Mouse (Mus musculus) bone marrow, adult 2 months (tissue): Measurements from ENCODE around the gene Lamtor5. TPM values are rescaled to one million over a fixed set of nuclear protein-coding genes. Genes with fewer than 3 reads are reported as not detected.

Experiments used
- H3K27ac ChIP-seq: fragments of 200-500 bp; 2 replicates; pipeline ENCODE4 v1.5.1; 2012; ENCODE audit warnings: low read depth, mild to moderate bottlenecking, control low read depth, inconsistent platforms, low read length; ENCODE audit not compliant: control insufficient read depth, poor library complexity, insufficient read depth
- H3K4me1 ChIP-seq: fragments of 200-500 bp; 2 replicates; pipeline ENCODE4 v1.6.1; 2011; ENCODE audit warnings: low read length; ENCODE audit not compliant: control insufficient read depth, insufficient read depth
- H3K4me3 ChIP-seq: fragments of 200-500 bp; replicated peaks from 2 replicates; pipeline ENCODE3; 2011; ENCODE audit warnings: mild to moderate bottlenecking, low read depth, low read length, control low read depth; ENCODE audit not compliant: control insufficient read depth
- CTCF ChIP-seq: fragments of 200-500 bp; IDR thresholded peaks from 2 replicates; pipeline ENCODE4 v1.5.1; 2011; ENCODE audit warnings: low read length, control low read depth; ENCODE audit not compliant: control insufficient read depth, insufficient read depth
- POLR2A ChIP-seq: fragments of 200-500 bp; IDR thresholded peaks from 2 replicates; pipeline ENCODE4 v1.6.1; 2011; ENCODE audit warnings: low read depth, mild to moderate bottlenecking, control low read depth, low read length, borderline replicate concordance; ENCODE audit not compliant: control insufficient read depth
- WGBS: fragments of 180-500 bp; shearing (Covaris S2); methylation state at CpG from one replicate; pipeline ENCODE4 v1.1.7; 2018; 5-methylcytosine and 5-hydroxymethylcytosine counted together
- polyA plus RNA-seq: library from polyadenylated mRNA; stranded (reverse); fragments of >200 nt; gene quantifications from 2 replicates; pipeline ENCODE4 v1.2.4, GENCODE M21; 2011; ENCODE audit warnings: low replicate concordance; ENCODE audit not compliant: missing spikeins, insufficient read depth, insufficient read length

Gene Lamtor5
- polyA plus RNA-seq, result 38.4 and 57.7 TPM in 2 replicates

DNA sequence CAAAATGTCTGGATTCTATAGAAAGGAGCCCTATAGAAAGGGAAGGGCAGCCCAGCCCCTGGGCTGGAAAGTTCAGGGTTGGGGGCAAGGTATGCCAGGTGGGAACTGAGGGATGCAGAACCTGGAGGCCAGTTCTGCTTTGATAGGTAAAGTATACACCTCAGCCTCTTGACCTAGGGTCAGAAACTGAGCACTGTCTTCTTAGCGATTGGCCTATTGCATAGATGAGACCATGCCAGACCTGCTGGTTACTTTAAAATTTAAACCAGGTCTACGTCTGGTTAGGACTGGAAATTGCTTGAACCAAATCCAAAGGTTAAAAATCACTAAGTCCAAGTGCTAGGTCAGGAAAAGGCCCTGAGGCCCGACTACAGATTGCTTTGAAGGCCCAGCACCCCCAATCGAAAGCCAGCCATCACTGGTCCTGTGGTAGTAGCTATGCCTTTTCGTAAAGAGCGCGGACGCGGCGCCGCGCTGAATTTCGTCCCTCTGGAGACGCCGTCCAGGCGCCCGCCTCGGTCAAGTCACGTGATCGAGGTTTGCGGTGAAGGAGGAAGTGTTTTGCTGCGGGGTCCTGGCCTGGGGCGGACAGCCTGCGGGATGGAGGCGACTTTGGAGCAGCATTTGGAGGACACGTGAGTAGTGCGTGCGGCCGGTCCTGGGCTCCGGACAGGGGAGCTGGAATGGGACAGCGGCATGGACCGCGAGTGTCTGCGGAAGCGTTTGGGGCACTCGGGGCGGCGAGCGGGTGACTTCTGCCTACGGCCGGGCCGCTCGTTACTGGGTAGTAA is at the start of gene Lamtor5:
TSS of gene Lamtor5 (plus strand) at position 380 of the 791 bp plus-strand sequence.
- 3% methylated on average over 43 of the region's 43 CpGs for WGBS
- H3K4me3 ChIP-seq, result peak within 1 kb of the TSS; percentile 97
- no peak for TF ChIP-seq CTCF
- peak; percentile 64; the same call in 1 of the 2 replicates for TF ChIP-seq POLR2A
- H3K27ac ChIP-seq, result peak within 1 kb of the TSS; percentile 32
- H3K4me1 ChIP-seq, result no peaks in the 10 kb centered on the region

DNA sequence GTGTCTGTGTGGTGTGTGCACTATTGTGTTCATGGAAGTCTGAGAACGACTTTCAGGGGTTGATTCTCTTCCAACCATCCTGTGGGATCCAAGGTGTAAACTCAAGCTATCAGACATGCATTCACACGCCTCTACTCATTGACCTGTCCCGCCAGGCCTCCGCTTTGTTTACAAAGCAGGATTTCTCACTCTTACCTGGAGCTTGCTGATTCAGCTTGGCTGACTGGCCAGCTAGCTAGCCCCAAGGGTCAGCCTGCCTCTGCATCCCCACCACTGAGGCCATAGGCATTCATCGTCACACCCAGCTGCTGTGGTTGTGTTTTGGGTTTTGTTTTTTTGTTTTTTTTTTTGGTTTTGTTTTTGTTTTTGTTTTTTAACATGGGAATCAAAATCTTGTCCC is 49.4 kb upstream of the Lamtor5 start:
- H3K4me3 ChIP-seq, result no peak overlapping the region
- no peaks in the 10 kb centered on the region; the same call in 1 of the 2 replicates for H3K4me1 ChIP-seq
- 76% methylated on average over 5 of the region's 5 CpGs for WGBS
- TF ChIP-seq CTCF (no peak), POLR2A (no peak)
- no peak overlapping the region for H3K27ac ChIP-seq

DNA sequence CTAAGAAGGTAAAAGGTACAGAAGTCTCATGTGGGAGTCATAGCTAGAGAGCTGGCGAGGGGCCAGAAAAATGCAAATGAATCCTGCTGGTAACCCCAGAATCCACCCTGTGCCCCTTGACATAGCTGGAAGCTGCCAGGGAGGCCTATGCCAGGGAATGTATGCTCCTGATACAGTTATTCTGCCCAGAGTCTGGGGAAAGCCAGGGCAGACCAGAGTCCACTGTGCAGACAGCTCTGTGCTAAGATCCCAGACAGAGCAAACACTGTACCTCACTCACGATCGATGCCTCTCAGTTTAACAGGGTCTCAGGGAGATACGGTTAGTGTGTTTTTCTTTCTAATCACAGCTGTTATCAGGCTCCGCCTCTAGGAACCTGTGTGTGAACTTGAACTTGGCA is 48.8 kb upstream of the Lamtor5 start:
- no peak overlapping the region for H3K27ac ChIP-seq
- no peaks in the 10 kb centered on the region; the same call in 1 of the 2 replicates for H3K4me1 ChIP-seq
- no peak overlapping the region for H3K4me3 ChIP-seq
- 63% methylated on average over 5 of the region's 5 CpGs for WGBS
- TF ChIP-seq POLR2A (no peak), CTCF (no peak)

DNA sequence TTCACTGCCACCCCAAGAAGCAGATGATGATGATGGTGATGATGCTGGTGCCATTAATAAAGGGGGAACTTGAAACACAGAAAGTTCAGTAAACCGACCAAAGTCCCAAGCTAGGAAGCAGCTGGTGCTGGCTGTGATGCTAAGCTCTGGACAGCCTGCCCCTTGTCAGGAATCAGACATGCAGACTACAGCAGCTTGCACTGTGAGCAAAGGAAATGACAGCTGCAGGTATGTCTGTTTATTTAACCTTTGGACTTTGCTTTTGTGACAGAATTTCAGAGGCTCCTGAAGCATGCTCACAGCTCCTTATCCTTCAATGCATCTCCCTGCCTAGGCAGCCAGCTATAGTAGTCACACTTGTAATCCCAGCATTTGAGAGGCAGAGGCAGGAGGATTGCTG is 48.1 kb upstream of the Lamtor5 start, which contains the start of gene A630076J17Rik:
TSS of gene A630076J17Rik (plus strand) at position 88 of the 400 bp plus-strand sequence.
- no peak within 1 kb of the TSS for H3K4me3 ChIP-seq
- no peak within 1 kb of the TSS for H3K27ac ChIP-seq
- 10% methylated on average over 1 of the region's 1 CpGs for WGBS
- TF ChIP-seq CTCF (no peak), POLR2A (no peak)
- no peaks in the 10 kb centered on the region; the same call in 1 of the 2 replicates for H3K4me1 ChIP-seq

DNA sequence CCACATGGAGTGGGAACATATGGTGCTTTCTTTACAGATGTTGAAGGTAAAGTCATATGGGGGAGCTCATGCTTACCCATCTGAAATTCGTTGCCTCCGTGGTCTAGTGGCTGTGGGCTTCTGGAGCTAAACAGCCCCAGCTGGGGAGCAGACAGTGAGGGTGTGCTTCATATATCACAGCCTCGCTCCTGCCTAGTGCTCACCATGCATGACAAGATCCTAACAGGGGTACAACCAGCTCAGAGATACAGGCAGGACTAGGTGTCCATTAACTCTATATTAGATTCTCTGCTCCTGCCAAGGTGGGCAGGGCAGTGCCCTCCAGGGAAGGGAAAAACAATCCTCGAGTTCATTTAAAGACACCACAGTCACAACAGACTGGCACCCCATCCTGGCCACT is 47.5 kb upstream of the Lamtor5 start:
- 47% methylated on average over 4 of the region's 4 CpGs for WGBS
- Histone ChIP-seq H3K4me3 (no peak overlapping the region), H3K4me1 (no peaks in the 10 kb centered on the region; the same call in 1 of the 2 replicates), H3K27ac (no peak overlapping the region)
- TF ChIP-seq CTCF (no peak), POLR2A (no peak)

DNA sequence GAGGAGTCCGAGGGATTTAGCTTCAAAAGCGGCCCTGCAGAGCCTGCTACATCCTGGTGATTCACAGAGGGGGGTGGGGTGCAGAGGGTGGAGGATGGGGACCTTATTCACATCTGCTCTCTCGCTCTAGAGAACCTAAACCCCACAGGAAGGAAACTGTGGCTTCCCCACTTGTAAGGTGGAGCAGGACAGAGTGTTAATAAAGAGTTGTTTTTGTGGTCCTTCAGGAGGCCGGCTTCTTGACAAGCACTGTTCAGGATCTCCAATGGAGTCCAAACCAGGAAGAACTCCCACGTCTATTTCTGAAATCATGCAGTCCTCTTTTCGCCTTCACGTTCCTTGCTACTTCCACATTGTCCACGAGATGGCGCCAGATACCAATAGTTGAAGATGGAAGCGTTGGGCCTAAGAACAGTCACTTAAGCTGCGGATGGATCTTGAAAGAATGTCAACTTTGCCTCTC is 45.3 kb upstream of the Lamtor5 start:
- no peaks in the 10 kb centered on the region; the same call in 1 of the 2 replicates for H3K4me1 ChIP-seq
- TF ChIP-seq CTCF, result peak; percentile 70
- TF ChIP-seq POLR2A, result no peak
- under 1% methylated on average over 11 of the region's 11 CpGs for WGBS
- no peak overlapping the region for H3K4me3 ChIP-seq
- H3K27ac ChIP-seq, result no peak overlapping the region

DNA sequence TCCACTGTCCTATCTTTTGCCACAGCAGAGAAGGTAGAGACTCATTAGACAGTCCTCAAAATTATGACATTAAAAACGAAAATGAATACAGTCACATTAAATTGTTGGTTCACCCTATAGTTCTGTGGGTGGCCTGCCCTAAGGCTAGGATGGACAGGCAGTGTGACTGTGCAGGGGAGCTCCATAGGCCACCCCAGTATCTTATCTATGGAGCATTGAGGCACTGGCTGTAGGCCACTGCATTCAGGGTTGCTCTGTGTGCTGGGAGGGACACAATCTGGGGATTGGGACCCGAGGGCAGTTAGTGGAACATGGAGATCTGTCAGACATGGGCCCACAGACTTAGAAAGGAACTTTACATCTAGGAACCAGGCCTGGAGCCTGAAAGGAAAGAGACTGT is 44.7 kb upstream of the Lamtor5 start:
- Histone ChIP-seq H3K4me3 (no peak overlapping the region), H3K4me1 (no peaks in the 10 kb centered on the region; the same call in 1 of the 2 replicates), H3K27ac (no peak overlapping the region)
- 23% methylated on average over 2 of the region's 2 CpGs for WGBS
- TF ChIP-seq CTCF (no peak), POLR2A (no peak)

DNA sequence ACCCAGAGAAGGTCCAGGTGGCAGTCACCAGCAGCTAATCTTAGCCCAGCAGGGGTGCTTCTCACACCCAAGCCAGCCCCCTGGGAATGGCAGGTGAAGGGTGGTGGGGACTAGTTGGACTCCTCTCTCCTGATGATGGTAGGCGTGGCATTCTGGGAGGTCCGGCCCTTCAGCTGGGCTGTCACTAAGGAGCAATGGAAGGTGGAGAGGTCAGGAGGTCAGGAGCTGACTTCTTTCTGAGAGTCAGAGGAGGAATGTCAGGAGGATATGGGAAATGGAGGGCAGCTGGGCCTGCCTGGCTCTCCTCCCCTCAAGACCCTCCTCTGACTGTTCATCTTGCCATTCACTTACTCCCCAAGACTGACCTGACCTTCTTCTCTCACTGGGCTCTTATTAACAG is 40.6 kb upstream of the Lamtor5 start:
- Histone ChIP-seq H3K27ac (no peak overlapping the region), H3K4me3 (no peak overlapping the region), H3K4me1 (no peaks in the 10 kb centered on the region)
- WGBS, result 82% methylated on average over 2 of the region's 2 CpGs
- no peak for TF ChIP-seq POLR2A
- TF ChIP-seq CTCF, result no peak
